Mouse (Mus musculus) kidney, postnatal 36 days (tissue): ENCODE measurements around the gene Ccdc155.

Experiments
- DNase-seq, 2 experiments: peaks; one replicate each; pipeline ENCODE4 v3.0.0; 2021 to 2022; ENCODE audit warnings: mixed read lengths in 2 of 2

The Ccdc155 gene

GRCm38 (mm10) chr7:45224826-45225225, 20.1 kb upstream of the Ccdc155 start:
- DNase-seq = no peak

- DNase-seq = no peak
These were observed 17.0 kb upstream of the Ccdc155 start for GRCm38 (mm10) chr7:45221680-45222079.

GRCm38 (mm10) chr7:45216442-45217183, 11.9 kb upstream of the Ccdc155 start:
- peak; percentile 71 to 85 for DNase-seq

- peak; percentile 46 to 73 for DNase-seq
These were observed 11.2 kb upstream of the Ccdc155 start, which contains the start of gene Tead2 for GRCm38 (mm10) chr7:45215673-45216441. Tead2 (plus strand) TSS chr7:45215753.

- no peak for DNase-seq
These were observed 9.0 kb upstream of the Ccdc155 start for GRCm38 (mm10) chr7:45213708-45214107.

- DNase-seq = no peak
These were observed 7.7 kb upstream of the Ccdc155 start for GRCm38 (mm10) chr7:45212356-45212755.

- no peak for DNase-seq
These were observed 7.2 kb upstream of the Ccdc155 start, which contains the start of gene Dkkl1 for GRCm38 (mm10) chr7:45211851-45212251. Dkkl1 (minus strand) TSS chr7:45212147.

- no peak for DNase-seq
These were observed 6.4 kb upstream of the Ccdc155 start for GRCm38 (mm10) chr7:45211070-45211469.

GRCm38 (mm10) chr7:45208260-45208659, 3.6 kb upstream of the Ccdc155 start:
- DNase-seq = no peak

GRCm38 (mm10) chr7:45202654-45203053, 2.0 kb downstream of the Ccdc155 start:
- no peak for DNase-seq

- DNase-seq = no peak
These were observed 5.7 kb downstream of the Ccdc155 start for GRCm38 (mm10) chr7:45198961-45199360.

GRCm38 (mm10) chr7:45198435-45198834, 6.3 kb downstream of the Ccdc155 start:
- DNase-seq = peak; percentile 78 to 87

- DNase-seq = no peak
These were observed 7.7 kb downstream of the Ccdc155 start for GRCm38 (mm10) chr7:45196994-45197393.

- no peak for DNase-seq
These were observed 8.5 kb downstream of the Ccdc155 start for GRCm38 (mm10) chr7:45196176-45196535.

- DNase-seq = no peak
These were observed 9.1 kb downstream of the Ccdc155 start for GRCm38 (mm10) chr7:45195341-45196175.

GRCm38 (mm10) chr7:45193871-45194785, 10.6 kb downstream of the Ccdc155 start:
- DNase-seq = no peak

GRCm38 (mm10) chr7:45193406-45193805, 11.3 kb downstream of the Ccdc155 start:
- DNase-seq = no peak

GRCm38 (mm10) chr7:45192585-45193310, 11.9 kb downstream of the Ccdc155 start:
- DNase-seq = no peak

- DNase-seq = no peak
These were observed 12.8 kb downstream of the Ccdc155 start for GRCm38 (mm10) chr7:45191803-45192363.

GRCm38 (mm10) chr7:45191161-45191560, 13.5 kb downstream of the Ccdc155 start:
- no peak for DNase-seq

- DNase-seq = no peak
These were observed 14.5 kb downstream of the Ccdc155 start for GRCm38 (mm10) chr7:45190186-45190585.
